ENCODE assay signal across 8 mouse cellular contexts in the genomic region with DNA sequence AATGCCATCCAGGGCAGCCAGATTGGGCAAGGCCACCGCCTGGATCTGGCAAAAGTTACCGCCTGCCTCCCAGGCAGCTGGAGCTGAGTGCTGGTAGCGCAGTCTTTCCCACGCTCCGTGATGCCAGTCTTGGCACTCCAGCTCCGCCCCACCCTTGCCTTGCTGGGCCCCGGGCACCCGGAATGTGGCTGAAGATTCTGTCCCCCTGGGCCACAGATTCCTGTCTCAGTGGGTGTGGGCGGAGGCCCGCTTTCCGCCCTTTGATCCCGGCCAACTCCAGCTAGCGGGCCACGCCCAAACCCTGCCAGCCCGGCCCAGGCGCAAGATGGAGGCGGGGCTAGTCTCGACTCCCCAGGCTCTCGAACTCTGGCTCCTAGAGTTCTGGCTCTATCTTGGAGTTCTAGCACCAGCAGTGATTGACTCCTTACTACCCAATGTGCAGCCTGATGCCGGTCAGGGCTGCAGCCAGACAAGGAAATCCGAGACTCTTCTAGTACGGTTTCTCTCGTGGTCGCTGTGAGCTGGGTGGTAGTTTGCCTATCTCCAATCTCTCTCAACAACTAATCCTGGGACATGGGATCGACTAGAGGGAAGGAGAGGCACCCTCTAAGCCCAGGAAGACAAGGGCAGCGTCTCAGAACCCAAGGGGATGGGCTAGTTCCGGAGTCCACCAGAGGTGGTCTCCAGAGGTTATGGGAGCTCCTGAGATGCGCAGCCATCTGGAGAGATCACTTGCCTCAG. TPM values are rescaled to one million over a fixed set of nuclear protein-coding genes. Genes with fewer than 3 reads are reported as not detected.
DNase-seq lines count a peak whose midpoint lies in the region; ATAC-seq and TF ChIP-seq lines count a peak whose summit lies in the region.

No protein-coding gene starts in this region.

- H3K27me3 ChIP-seq in hindbrain, postnatal 0 days (ENCODE audit: insufficient read depth, low read length): peaks cover 38% of the 10 kb centered on the region
- H3K27me3 ChIP-seq in liver, adult 2 months (ENCODE audit: control insufficient read depth, insufficient read depth, low read length): 0 out of 2 replicates have a peak, but pooled peaks cover 8% of the 10 kb centered on the region
- peaks cover 53% of the 10 kb centered on the region for H3K27me3 ChIP-seq in midbrain, embryonic 16.5 days (ENCODE audit: control insufficient read depth, insufficient read depth, low read depth, low read length)

- no peaks in the 10 kb centered on the region for H3K79me2 ChIP-seq in liver, adult 2 months (ENCODE audit: control insufficient read depth, insufficient read depth, low read length)

- no peak for TF ChIP-seq CTCF in layer of hippocampus, adult 2 months (conservative IDR thresholded peaks at IDR 0.05)
- no peak for TF ChIP-seq CTCF in hindbrain, postnatal 0 days (IDR thresholded peaks at IDR 0.05; ENCODE audit: low read depth)
- TF ChIP-seq CTCF in liver, adult 2 months (IDR thresholded peaks at IDR 0.05; ENCODE audit: low read depth, low read length): no peak

- TF ChIP-seq POLR2A in liver, adult 2 months (IDR thresholded peaks at IDR 0.05; ENCODE audit: extremely low read depth, insufficient read depth, low read length): no peak

- H3K9me3 ChIP-seq in hindbrain, postnatal 0 days (ENCODE audit: low read length): no peaks in the 10 kb centered on the region
- no peaks in the 10 kb centered on the region for H3K9me3 ChIP-seq in midbrain, embryonic 16.5 days (replicated peaks; ENCODE audit: control insufficient read depth, low read length, poor library complexity, severe bottlenecking)

- no peaks in the 10 kb centered on the region for H3K36me3 ChIP-seq in hindbrain, postnatal 0 days (ENCODE audit: insufficient read depth, low read length)
- no peaks in the 10 kb centered on the region for H3K36me3 ChIP-seq in liver, adult 2 months (ENCODE audit: control insufficient read depth, insufficient read depth, low read length)
- no peaks in the 10 kb centered on the region for H3K36me3 ChIP-seq in midbrain, embryonic 16.5 days (ENCODE audit: control insufficient read depth, insufficient read depth, low read length)

- H3K27ac ChIP-seq in layer of hippocampus, adult 2 months: peak overlapping the region; percentile 61; the same call in 1 of the 2 replicates
- no peak overlapping the region for H3K27ac ChIP-seq in hindbrain, postnatal 0 days
- H3K27ac ChIP-seq in liver, adult 2 months (replicated peaks; ENCODE audit: insufficient read depth, low read depth, low read length): no peak overlapping the region
- no peak overlapping the region for H3K27ac ChIP-seq in midbrain, embryonic 16.5 days (ENCODE audit: low read length)

- peak in 1 of 2 experiments; percentile 33 for DNase-seq in layer of hippocampus, adult 2 months (ENCODE audit: low spot score in 2 of 2)
- DNase-seq in layer of hippocampus, adult 9-11 months: no peak
- DNase-seq in c-Kit-positive CD71-positive TER-119-negative erythroid progenitor cells, embryonic 14.5 days (ENCODE audit: low read depth): peak; percentile 33
- DNase-seq in gastrocnemius, postnatal 25 days: peak; percentile 73
- DNase-seq in hindbrain, postnatal 0 days (ENCODE audit: low spot score): no peak
- no peak for DNase-seq in liver, adult 2 months (ENCODE audit: extremely low read depth, low read depth, low spot score)
- DNase-seq in right cerebral cortex, postnatal 10 days (ENCODE audit: low spot score in 2 of 2): no peak

- WGBS in hindbrain, postnatal 0 days: 4% methylated on average over 28 of the region's 28 CpGs
- WGBS in liver, adult 2 months: 7% methylated on average over 28 of the region's 28 CpGs
- 6% methylated on average over 28 of the region's 28 CpGs for WGBS in midbrain, embryonic 16.5 days

- no peak overlapping the region for H3K9ac ChIP-seq in hindbrain, postnatal 0 days (replicated peaks; ENCODE audit: low read length)
- no peak overlapping the region for H3K9ac ChIP-seq in liver, adult 2 months (ENCODE audit: low read depth, low read length)
- no peak overlapping the region for H3K9ac ChIP-seq in midbrain, embryonic 16.5 days (ENCODE audit: low read depth, low read length)

- ATAC-seq in hindbrain, postnatal 0 days: no peak
- ATAC-seq in midbrain, embryonic 16.5 days: no peak

- H3K4me2 ChIP-seq in hindbrain, postnatal 0 days (ENCODE audit: low read depth, low read length): peak overlapping the region; percentile 39
- peak overlapping the region; percentile 15; the same call in 1 of the 2 replicates for H3K4me2 ChIP-seq in midbrain, embryonic 16.5 days (ENCODE audit: low read length)

- H3K4me3 ChIP-seq in layer of hippocampus, adult 2 months: peak overlapping the region; percentile 37
- H3K4me3 ChIP-seq in hindbrain, postnatal 0 days (ENCODE audit: low read length): peak overlapping the region; percentile 10; the same call in 1 of the 2 replicates
- peak overlapping the region; percentile 11; the same call in 1 of the 2 replicates for H3K4me3 ChIP-seq in liver, adult 2 months (ENCODE audit: insufficient read depth, low read depth, low read length)
- H3K4me3 ChIP-seq in midbrain, embryonic 16.5 days (ENCODE audit: low read depth, low read length): no peak overlapping the region

- peaks cover 7% of the 10 kb centered on the region; the same call in 1 of the 2 replicates for H3K4me1 ChIP-seq in hindbrain, postnatal 0 days (ENCODE audit: insufficient read depth, low read length)
- H3K4me1 ChIP-seq in liver, adult 2 months (ENCODE audit: control insufficient read depth, insufficient read depth, low read length): no peaks in the 10 kb centered on the region
- H3K4me1 ChIP-seq in midbrain, embryonic 16.5 days (ENCODE audit: control insufficient read depth, insufficient read depth, low read length): peaks cover 10% of the 10 kb centered on the region

RNA-seq across cellular contexts. Expression of a gene that starts 8.5 kb away (rescaled TPM):
- total RNA-seq in layer of hippocampus, adult 2 months (2021): not detected
- total RNA-seq in gastrocnemius, postnatal 25 days (2021): under 1 TPM in 1 of 2 experiments, not detected in 1; 0.11 TPM
- 0.10 TPM in 1 of 2 replicates, not detected in the other for total RNA-seq in hindbrain, postnatal 0 days (2014; rRNA removed)
- 0.05 TPM in 1 of 2 replicates, not detected in the other for polyA plus RNA-seq in hindbrain, postnatal 0 days (2015; fragmentation: Nextera tagmentation; extraction: Ambion mirVana)
- total RNA-seq in liver, adult 2 months (2014; rRNA removed): 0.09 and 0.47 TPM in 2 replicates
- 0.44 and 0.60 TPM in 2 replicates for polyA plus RNA-seq in liver, adult 2 months (2012; rRNA removed)
- polyA plus RNA-seq in midbrain, embryonic 16.5 days (2015; fragmentation: Nextera tagmentation; extraction: Ambion mirVana): 0.14 TPM in 1 of 2 replicates, not detected in the other

RNA-seq across cellular contexts. Expression of a gene that starts 47.3 kb away (rescaled TPM):
- 10 to 100 TPM in 1 of 2 experiments, 1 to 10 TPM in 1; 7.1 to 10.8 TPM for total RNA-seq in layer of hippocampus, adult 2 months (2021)
- 1 to 10 TPM; 3.4 to 3.5 TPM for total RNA-seq in gastrocnemius, postnatal 25 days (2021)
- 27.9 and 28.6 TPM in 2 replicates for total RNA-seq in hindbrain, postnatal 0 days (2014; rRNA removed)
- 23.6 and 25.2 TPM in 2 replicates for polyA plus RNA-seq in hindbrain, postnatal 0 days (2015; fragmentation: Nextera tagmentation; extraction: Ambion mirVana)
- 3.5 and 4.0 TPM in 2 replicates for total RNA-seq in liver, adult 2 months (2014; rRNA removed)
- 3.7 and 5.0 TPM in 2 replicates for polyA plus RNA-seq in liver, adult 2 months (2012; rRNA removed)
- 32.6 and 37.6 TPM in 2 replicates for polyA plus RNA-seq in midbrain, embryonic 16.5 days (2015; fragmentation: Nextera tagmentation; extraction: Ambion mirVana)

RNA-seq across cellular contexts. Expression of a gene that starts 53.1 kb away (rescaled TPM):
- 10 to 100 TPM; 44.1 to 52.1 TPM for total RNA-seq in layer of hippocampus, adult 2 months (2021)
- total RNA-seq in gastrocnemius, postnatal 25 days (2021): 10 to 100 TPM; 20.4 to 21.8 TPM
- 63.4 and 88.4 TPM in 2 replicates for total RNA-seq in hindbrain, postnatal 0 days (2014; rRNA removed)
- 7.7 and 8.5 TPM in 2 replicates for polyA plus RNA-seq in hindbrain, postnatal 0 days (2015; fragmentation: Nextera tagmentation; extraction: Ambion mirVana)
- total RNA-seq in liver, adult 2 months (2014; rRNA removed): under 0.01 and 0.27 TPM in 2 replicates
- polyA plus RNA-seq in liver, adult 2 months (2012; rRNA removed): 0.13 and 0.29 TPM in 2 replicates
- polyA plus RNA-seq in midbrain, embryonic 16.5 days (2015; fragmentation: Nextera tagmentation; extraction: Ambion mirVana): 10.4 and 14.8 TPM in 2 replicates

Comparison
In these comparisons a context has a peak if more than half of its experiments do, and no peak if none do; other contexts are left out.
1. DNase-seq: peak in c-Kit-positive CD71-positive TER-119-negative erythroid progenitor cells, embryonic 14.5 days (single experiment) and gastrocnemius, postnatal 25 days (single experiment); none in layer of hippocampus, adult 9-11 months (single experiment), hindbrain, postnatal 0 days (single experiment), liver, adult 2 months (single experiment) and right cerebral cortex, postnatal 10 days (0 of 2).
2. RNA of a gene that starts 53.1 kb away (total RNA-seq): 63.4 to 88.4 TPM in hindbrain, postnatal 0 days, 44.1 to 52.1 TPM in layer of hippocampus, adult 2 months and 20.4 to 21.8 TPM in gastrocnemius, postnatal 25 days; under 0.01 to 0.27 TPM in liver, adult 2 months; every median in the first group is over 10 times any median in the second.